Mouse (Mus musculus): ENCODE data around the gene Oscar. TPM values are rescaled to one million over a fixed set of nuclear protein-coding genes. Genes with fewer than 3 reads are reported as not detected.
A peak's percentile ranks its signal among the peaks of the same experiment; 100 is the strongest.
"Not testable (repeated sequence)": the region's sequence is repeated elsewhere in the genome, so short reads cannot be mapped to it uniquely, and the experiment has no call there.

Oscar gene
- total and polyA plus RNA-seq, 2 experiments from 2014 or later: 0.19 to 0.25 TPM

DNA sequence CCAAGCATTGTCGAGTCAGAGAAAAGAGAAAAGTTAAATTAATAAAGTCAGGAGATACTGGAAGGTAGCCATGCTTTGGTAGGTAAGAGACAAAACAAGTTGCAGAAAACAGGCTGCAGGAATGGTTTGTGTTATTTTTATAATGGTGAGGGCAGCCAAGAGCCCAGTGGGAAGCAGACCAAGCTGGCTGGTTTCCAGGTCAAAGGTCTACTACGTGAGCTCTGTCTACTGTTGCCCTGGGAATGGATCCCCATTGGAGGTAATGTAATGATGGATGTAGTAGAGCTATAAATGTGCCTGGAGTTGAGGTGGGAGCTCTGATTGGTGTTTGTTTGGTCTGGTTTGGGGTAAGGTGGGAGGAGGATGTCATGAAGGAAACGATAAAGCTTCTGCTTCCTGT, 6.9 kb downstream of the Oscar start:
- ATAC-seq (ENCODE audit: insufficient read depth, low read depth): peak; percentile 88
- WGBS: 19% methylated on average over 3 of the region's 3 CpGs
- Histone ChIP-seq H3K4me2 (ENCODE audit: low read depth, low read length) (peak overlapping the region; percentile 13; the same call in 1 of the 2 replicates), H3K4me1 (ENCODE audit: control insufficient read depth, insufficient read depth) (0 out of 2 replicates have a peak, but pooled peaks cover 3% of the 10 kb centered on the region), H3K4me3 (ENCODE audit: low read depth, low read length) (no peak overlapping the region), H3K9ac (replicated peaks; ENCODE audit: low read depth, low read length) (no peak overlapping the region), H3K36me3 (replicated peaks; ENCODE audit: control insufficient read depth, insufficient read depth, low read length) (no peaks in the 10 kb centered on the region), H3K9me3 (replicated peaks; ENCODE audit: control insufficient read depth, low read length) (no peaks in the 10 kb centered on the region), H3K27ac (ENCODE audit: low read depth) (peak overlapping the region; percentile 81), H3K27me3 (ENCODE audit: control insufficient read depth, insufficient read depth, low read length) (no peaks in the 10 kb centered on the region)
- peak; percentile 73 for DNase-seq (ENCODE audit: low spot score)
- TF ChIP-seq CTCF (IDR thresholded peaks at IDR 0.05; ENCODE audit: low read depth): no peak
- TF ChIP-seq EP300 (IDR thresholded peaks at IDR 0.05; ENCODE audit: low read depth): no peak; the same call in 1 of the 2 replicates

GRCm38 (mm10) chr7:3608668-3609067, 7.3 kb downstream of the Oscar start:
- Histone ChIP-seq H3K4me1 (ENCODE audit: control insufficient read depth, insufficient read depth) (0 out of 2 replicates have a peak, but pooled peaks cover 3% of the 10 kb centered on the region), H3K27me3 (ENCODE audit: control insufficient read depth, insufficient read depth, low read length) (no peaks in the 10 kb centered on the region), H3K27ac (ENCODE audit: low read depth) (peak overlapping the region; percentile 81), H3K9me3 (replicated peaks; ENCODE audit: control insufficient read depth, low read length) (no peaks in the 10 kb centered on the region), H3K36me3 (replicated peaks; ENCODE audit: control insufficient read depth, insufficient read depth, low read length) (no peaks in the 10 kb centered on the region), H3K4me2 (ENCODE audit: low read depth, low read length) (peak overlapping the region; percentile 13; the same call in 1 of the 2 replicates), H3K9ac (replicated peaks; ENCODE audit: low read depth, low read length) (no peak overlapping the region), H3K4me3 (ENCODE audit: low read depth, low read length) (no peak overlapping the region)
- ATAC-seq (ENCODE audit: insufficient read depth, low read depth) (0 out of 2 replicates have a peak, but pooled peaks have one; percentile 18), DNase-seq (ENCODE audit: low spot score) (no peak)
- no peak for TF ChIP-seq CTCF (IDR thresholded peaks at IDR 0.05; ENCODE audit: low read depth)
- TF ChIP-seq EP300 (IDR thresholded peaks at IDR 0.05; ENCODE audit: low read depth): no peak
- 77% methylated on average over 3 of the region's 3 CpGs for WGBS

GRCm38 (mm10) chr7:3607391-3607790, 8.6 kb downstream of the Oscar start:
- no peak overlapping the region for H3K9ac ChIP-seq (replicated peaks; ENCODE audit: low read depth, low read length)
- H3K9me3 ChIP-seq (replicated peaks; ENCODE audit: control insufficient read depth, low read length): no peaks in the 10 kb centered on the region
- DNase-seq (ENCODE audit: low spot score) (no peak), ATAC-seq (ENCODE audit: insufficient read depth, low read depth) (no peak)
- H3K4me2 ChIP-seq (ENCODE audit: low read depth, low read length): no peak overlapping the region
- WGBS: 75% methylated on average over 6 of the region's 6 CpGs
- no peaks in the 10 kb centered on the region for H3K27me3 ChIP-seq (ENCODE audit: control insufficient read depth, insufficient read depth, low read length)
- H3K27ac ChIP-seq (ENCODE audit: low read depth): no peak overlapping the region
- H3K4me3 ChIP-seq (ENCODE audit: low read depth, low read length): no peak overlapping the region
- H3K36me3 ChIP-seq (replicated peaks; ENCODE audit: control insufficient read depth, insufficient read depth, low read length): no peaks in the 10 kb centered on the region
- TF ChIP-seq CTCF (IDR thresholded peaks at IDR 0.05; ENCODE audit: low read depth): no peak
- no peak for TF ChIP-seq EP300 (IDR thresholded peaks at IDR 0.05; ENCODE audit: low read depth)
- H3K4me1 ChIP-seq (ENCODE audit: control insufficient read depth, insufficient read depth): 0 out of 2 replicates have a peak, but pooled peaks cover 3% of the 10 kb centered on the region

DNA sequence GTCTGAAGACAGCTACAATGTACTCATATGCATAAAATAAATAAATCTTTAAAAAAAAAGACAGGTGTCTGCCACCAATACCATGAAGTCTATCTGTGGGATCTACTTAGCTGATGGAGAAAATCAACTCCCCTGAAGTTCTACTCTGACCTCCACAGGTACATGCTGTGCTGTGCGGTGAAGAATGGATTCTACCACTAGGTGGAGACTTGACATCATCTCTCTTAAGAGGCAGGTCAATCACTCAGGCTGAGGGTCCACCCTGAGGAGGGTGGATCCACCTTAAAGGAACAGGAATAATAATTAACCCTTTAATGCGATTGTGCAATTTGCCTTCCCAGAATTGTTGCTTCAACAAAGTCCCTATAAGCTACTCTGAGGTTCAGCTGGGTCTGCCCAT, 9.2 kb downstream of the Oscar start:
- DNase-seq (ENCODE audit: low spot score): peak; percentile 51

GRCm38 (mm10) chr7:3601119-3601518, 14.8 kb downstream of the Oscar start:
- WGBS: 7% methylated on average over 4 of the region's 4 CpGs
- H3K27ac ChIP-seq (ENCODE audit: low read depth): no peak overlapping the region
- H3K36me3 ChIP-seq (replicated peaks; ENCODE audit: control insufficient read depth, insufficient read depth, low read length): no peaks in the 10 kb centered on the region
- no peaks in the 10 kb centered on the region for H3K27me3 ChIP-seq (ENCODE audit: control insufficient read depth, insufficient read depth, low read length)
- peak; percentile 85 for TF ChIP-seq CTCF (IDR thresholded peaks at IDR 0.05; ENCODE audit: low read depth)
- TF ChIP-seq EP300 (IDR thresholded peaks at IDR 0.05; ENCODE audit: low read depth): no peak
- H3K4me3 ChIP-seq (ENCODE audit: low read depth, low read length): no peak overlapping the region
- H3K4me1 ChIP-seq (ENCODE audit: control insufficient read depth, insufficient read depth): no peaks in the 10 kb centered on the region
- DNase-seq (ENCODE audit: low spot score) (peak; percentile 56), ATAC-seq (ENCODE audit: insufficient read depth, low read depth) (0 out of 2 replicates have a peak, but pooled peaks have one; percentile 27)
- no peaks in the 10 kb centered on the region for H3K9me3 ChIP-seq (replicated peaks; ENCODE audit: control insufficient read depth, low read length)
- H3K9ac ChIP-seq (replicated peaks; ENCODE audit: low read depth, low read length): no peak overlapping the region
- no peak overlapping the region for H3K4me2 ChIP-seq (ENCODE audit: low read depth, low read length)

More for the DNA sequence above, 9.2 kb downstream of the Oscar start:
- Histone ChIP-seq H3K27ac (ENCODE audit: low read depth) (no peak overlapping the region), H3K4me1 (ENCODE audit: control insufficient read depth, insufficient read depth) (0 out of 2 replicates have a peak, but pooled peaks cover 3% of the 10 kb centered on the region), H3K27me3 (ENCODE audit: control insufficient read depth, insufficient read depth, low read length) (no peaks in the 10 kb centered on the region), H3K9ac (replicated peaks; ENCODE audit: low read depth, low read length) (no peak overlapping the region), H3K4me2 (ENCODE audit: low read depth, low read length) (no peak overlapping the region), H3K4me3 (ENCODE audit: low read depth, low read length) (no peak overlapping the region), H3K36me3 (replicated peaks; ENCODE audit: control insufficient read depth, insufficient read depth, low read length) (no peaks in the 10 kb centered on the region), H3K9me3 (replicated peaks; ENCODE audit: control insufficient read depth, low read length) (no peaks in the 10 kb centered on the region)
- 5% methylated on average over 2 of the region's 2 CpGs for WGBS
- peak; percentile 67 for ATAC-seq (ENCODE audit: insufficient read depth, low read depth)
- no peak for TF ChIP-seq EP300 (IDR thresholded peaks at IDR 0.05; ENCODE audit: low read depth)
- peak; percentile 75 for TF ChIP-seq CTCF (IDR thresholded peaks at IDR 0.05; ENCODE audit: low read depth)

DNA sequence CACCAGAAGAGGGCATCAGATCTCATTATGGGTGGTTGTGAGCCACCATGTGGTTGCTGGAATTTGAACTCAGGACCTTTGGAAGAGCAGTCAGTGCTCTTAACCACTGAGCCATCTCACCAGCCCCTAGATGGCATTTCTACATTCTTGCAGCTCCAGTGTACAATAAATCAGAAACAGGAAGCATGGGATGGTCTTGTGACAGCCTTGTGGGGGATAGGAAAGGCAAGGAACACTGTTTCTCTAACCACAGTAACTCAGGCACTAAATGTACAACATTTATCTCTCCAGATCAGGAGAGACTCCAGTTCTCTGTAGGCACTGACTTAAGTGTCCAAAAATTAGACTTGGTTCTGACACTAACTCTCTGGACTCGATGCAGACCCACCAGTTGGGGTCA, 18.2 kb downstream of the Oscar start:
- WGBS: 43% methylated on average over 1 of the region's 1 CpGs
- not testable (repeated sequence) for H3K27ac ChIP-seq (ENCODE audit: low read depth); H3K27me3 ChIP-seq (ENCODE audit: control insufficient read depth, insufficient read depth, low read length); H3K4me1 ChIP-seq (ENCODE audit: control insufficient read depth, insufficient read depth); DNase-seq (ENCODE audit: low spot score); H3K9ac ChIP-seq (replicated peaks; ENCODE audit: low read depth, low read length); ATAC-seq (ENCODE audit: insufficient read depth, low read depth); H3K36me3 ChIP-seq (replicated peaks; ENCODE audit: control insufficient read depth, insufficient read depth, low read length); H3K4me3 ChIP-seq (ENCODE audit: low read depth, low read length); H3K4me2 ChIP-seq (ENCODE audit: low read depth, low read length); H3K9me3 ChIP-seq (replicated peaks; ENCODE audit: control insufficient read depth, low read length)
